Mouse (Mus musculus): ENCODE data around the gene Sft2d1. TPM values are rescaled to one million over a fixed set of nuclear protein-coding genes. Genes with fewer than 3 reads are reported as not detected.
A peak's percentile ranks its signal among the peaks of the same experiment; 100 is the strongest.

The Sft2d1 gene
- polyA plus RNA-seq, 2 experiments = 46.9 to 51.7 TPM

DNA sequence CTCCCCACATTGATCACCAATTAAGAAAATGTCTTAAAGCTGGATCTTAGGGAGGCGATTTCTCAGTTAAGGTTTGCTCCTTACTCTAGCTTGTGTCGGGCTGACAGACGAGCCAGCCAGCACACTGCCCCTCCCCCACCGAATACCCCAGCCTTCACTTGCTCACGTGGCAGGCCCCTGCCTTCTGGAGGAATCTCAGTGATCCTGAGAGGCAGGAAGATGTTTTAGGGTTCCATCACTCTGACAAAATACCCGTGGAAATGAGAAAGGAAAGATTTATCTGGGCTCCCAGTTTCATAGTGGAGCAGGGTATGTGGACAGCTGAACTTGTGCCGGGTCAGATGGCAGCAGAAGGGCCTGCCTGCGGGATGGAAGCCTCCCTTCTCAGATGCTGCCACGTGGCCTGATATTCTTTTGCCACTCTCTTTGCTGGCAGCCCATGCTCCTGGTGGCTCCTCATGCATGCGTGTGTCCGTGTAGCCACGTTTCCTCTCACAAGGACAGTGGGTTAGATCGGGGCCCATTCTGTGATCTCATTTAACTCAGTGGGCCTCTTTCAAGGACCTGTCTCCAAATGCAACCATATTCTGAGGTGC is 59.8 kb downstream of the Sft2d1 start:
- Histone ChIP-seq H3K4me3 (ENCODE audit: insufficient read depth in 1 of 2, low read depth in 2 of 2, low read length in 2 of 2) (no peak overlapping the region), H3K4me1 (replicated peaks; ENCODE audit: control insufficient read depth in 2 of 2, insufficient read depth in 2 of 2, low read length in 1 of 2) (peaks cover 0 to 4% of the 10 kb centered on the region in 2 experiments; a peak in 1 of 4 replicates), H3K4me2 (ENCODE audit: low read depth) (no peak overlapping the region), H3K27ac (no peak overlapping the region), H3K9me3 (ENCODE audit: control insufficient read depth, low read length) (no peaks in the 10 kb centered on the region), H3K9ac (replicated peaks) (no peak overlapping the region), H3K36me3 (replicated peaks; ENCODE audit: control insufficient read depth, insufficient read depth, low read depth) (no peaks in the 10 kb centered on the region), H3K27me3 (ENCODE audit: control insufficient read depth, insufficient read depth, low read length) (no peaks in the 10 kb centered on the region)
- ATAC-seq (ENCODE audit: insufficient read depth) (no peak), DNase-seq (ENCODE audit: low read depth in 3 of 3, low spot score in 3 of 3) (no peak)
- TF ChIP-seq CTCF (IDR thresholded peaks at IDR 0.05; ENCODE audit: low read depth) (no peak), EP300 (IDR thresholded peaks at IDR 0.05; ENCODE audit: low read depth) (no peak)
- WGBS (ENCODE audit: insufficient replicate concordance) = 34% methylated on average over 13 of the region's 13 CpGs

DNA sequence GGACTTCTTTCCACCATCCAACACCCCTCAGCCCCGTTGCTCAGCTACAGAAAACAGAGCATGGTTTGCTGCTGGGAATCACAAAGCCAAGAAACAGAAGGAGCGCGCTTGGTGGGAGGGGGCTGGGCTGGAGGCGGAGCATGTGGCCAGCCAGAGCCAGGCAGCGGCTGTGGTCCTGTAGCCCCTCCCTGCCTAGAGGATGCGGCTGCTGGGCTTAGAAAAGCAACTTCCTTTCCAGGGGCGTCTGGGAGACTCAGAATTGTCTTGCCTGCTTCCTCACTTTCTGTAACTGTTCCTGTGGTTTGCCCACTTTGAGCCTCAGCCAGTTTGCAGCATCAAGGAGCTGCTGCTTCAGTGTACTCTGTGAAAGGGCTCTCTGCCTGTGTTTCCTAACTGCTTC is 60.9 kb downstream of the Sft2d1 start:
- DNase-seq (ENCODE audit: low read depth in 3 of 3, low spot score in 3 of 3) (peak; percentile 14 to 22 (median 18)), ATAC-seq (ENCODE audit: insufficient read depth) (peak; percentile 55; the same call in 1 of the 2 replicates)
- H3K4me1 ChIP-seq (replicated peaks; ENCODE audit: control insufficient read depth in 2 of 2, insufficient read depth in 2 of 2, low read length in 1 of 2) = peaks cover 0 to 4% of the 10 kb centered on the region in 2 experiments; a peak in 1 of 4 replicates
- WGBS (ENCODE audit: insufficient replicate concordance) = 2% methylated on average over 7 of the region's 7 CpGs
- H3K9me3 ChIP-seq (ENCODE audit: control insufficient read depth, low read length) = no peaks in the 10 kb centered on the region
- no peaks in the 10 kb centered on the region for H3K36me3 ChIP-seq (replicated peaks; ENCODE audit: control insufficient read depth, insufficient read depth, low read depth)
- H3K4me2 ChIP-seq (ENCODE audit: low read depth) = peak overlapping the region; percentile 50
- no peaks in the 10 kb centered on the region for H3K27me3 ChIP-seq (ENCODE audit: control insufficient read depth, insufficient read depth, low read length)
- peak overlapping the region; percentile 3 to 38; a peak in 2 of 4 replicates for H3K4me3 ChIP-seq (ENCODE audit: insufficient read depth in 1 of 2, low read depth in 2 of 2, low read length in 2 of 2)
- TF ChIP-seq EP300 (IDR thresholded peaks at IDR 0.05; ENCODE audit: low read depth) (no peak), CTCF (IDR thresholded peaks at IDR 0.05; ENCODE audit: low read depth) (no peak)
- no peak overlapping the region for H3K9ac ChIP-seq (replicated peaks)
- H3K27ac ChIP-seq = no peak overlapping the region

DNA sequence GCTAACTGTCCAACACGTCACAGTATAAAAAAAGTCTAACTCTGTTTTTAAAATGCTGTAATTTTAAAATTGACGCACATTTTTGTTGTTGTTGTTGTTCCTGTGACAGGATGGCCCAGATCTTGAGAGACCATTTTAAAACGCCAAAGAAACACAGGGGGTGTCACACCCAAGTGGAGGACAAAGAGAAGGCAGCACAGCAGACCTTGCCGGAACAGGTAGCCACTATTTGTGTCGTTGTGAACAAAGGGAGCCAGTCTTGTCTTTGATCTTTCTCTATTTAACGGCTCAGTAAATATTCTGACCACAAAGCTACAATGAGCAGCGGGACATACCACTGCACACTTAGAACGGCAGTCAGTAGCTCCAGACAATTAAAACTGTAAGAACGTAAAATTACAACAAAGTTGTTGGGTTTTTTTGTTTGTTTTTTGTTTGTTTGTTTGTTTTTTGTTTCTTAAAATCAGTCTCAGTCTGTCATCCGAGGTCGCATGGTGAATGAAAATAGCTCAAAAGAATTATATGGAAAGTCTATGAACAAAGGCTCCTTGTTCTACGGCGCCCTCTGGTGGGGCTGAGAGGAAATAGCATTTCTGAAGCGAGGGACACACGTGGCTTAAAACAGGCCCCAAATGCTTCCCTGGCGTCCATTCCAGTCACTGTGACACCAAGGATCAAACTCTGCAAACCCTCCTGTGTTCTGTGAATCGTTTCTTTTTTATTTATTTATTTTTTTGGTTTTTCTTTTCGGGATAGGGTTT is 61.6 kb downstream of the Sft2d1 start:
- Histone ChIP-seq H3K4me1 (replicated peaks; ENCODE audit: control insufficient read depth in 2 of 2, insufficient read depth in 2 of 2, low read length in 1 of 2) (peaks cover 0 to 4% of the 10 kb centered on the region in 2 experiments; a peak in 1 of 4 replicates), H3K36me3 (replicated peaks; ENCODE audit: control insufficient read depth, insufficient read depth, low read depth) (no peaks in the 10 kb centered on the region), H3K27ac (no peak overlapping the region), H3K27me3 (ENCODE audit: control insufficient read depth, insufficient read depth, low read length) (no peaks in the 10 kb centered on the region), H3K4me3 (ENCODE audit: insufficient read depth in 1 of 2, low read depth in 2 of 2, low read length in 2 of 2) (peak overlapping the region; percentile 3 to 38; a peak in 3 of 4 replicates), H3K9ac (replicated peaks) (no peak overlapping the region), H3K4me2 (ENCODE audit: low read depth) (peak overlapping the region; percentile 50), H3K9me3 (ENCODE audit: control insufficient read depth, low read length) (no peaks in the 10 kb centered on the region)
- ATAC-seq (ENCODE audit: insufficient read depth) = peak; percentile 43; the same call in 1 of the 2 replicates
- TF ChIP-seq EP300 (IDR thresholded peaks at IDR 0.05; ENCODE audit: low read depth) (no peak), CTCF (IDR thresholded peaks at IDR 0.05; ENCODE audit: low read depth) (peak; percentile 87)
- WGBS (ENCODE audit: insufficient replicate concordance) = 1% methylated on average over 18 of the region's 18 CpGs
- peak; percentile 41 to 54 (median 45) for DNase-seq (ENCODE audit: low read depth in 3 of 3, low spot score in 3 of 3)

Other genes with a start within 250 kb of the Sft2d1 start
- 0.08 TPM in 1 of 2 replicates, not detected in the other for gene Gm49673, start 163.3 kb upstream of the Sft2d1 start, polyA plus RNA-seq (2012; rRNA removed)
- not detected in 2 replicates for gene Gm49673, start 163.3 kb upstream of the Sft2d1 start, polyA plus RNA-seq (2014; fragmentation: Nextera tagmentation; extraction: Ambion mirVana)
- gene Rnaset2a, start 163.0 kb upstream of the Sft2d1 start, polyA plus RNA-seq (2012; rRNA removed) = 9.8 and 13.5 TPM in 2 replicates
- gene Rnaset2a, start 163.0 kb upstream of the Sft2d1 start, polyA plus RNA-seq (2014; fragmentation: Nextera tagmentation; extraction: Ambion mirVana) = 14.9 and 16.2 TPM in 2 replicates
- 2.8 and 5.6 TPM in 2 replicates for gene Fgfr1op, start 145.6 kb upstream of the Sft2d1 start, polyA plus RNA-seq (2012; rRNA removed)
- gene Fgfr1op, start 145.6 kb upstream of the Sft2d1 start, polyA plus RNA-seq (2014; fragmentation: Nextera tagmentation; extraction: Ambion mirVana) = 10.5 and 11.8 TPM in 2 replicates
- gene Ccr6, start 75.1 kb upstream of the Sft2d1 start, polyA plus RNA-seq (2012; rRNA removed) = 0.04 TPM in 1 of 2 replicates, not detected in the other
- gene Ccr6, start 75.1 kb upstream of the Sft2d1 start, polyA plus RNA-seq (2014; fragmentation: Nextera tagmentation; extraction: Ambion mirVana) = not detected in 2 replicates
- gene Mpc1, start 28.2 kb upstream of the Sft2d1 start, polyA plus RNA-seq (2012; rRNA removed) = 45.9 and 50.5 TPM in 2 replicates
- gene Mpc1, start 28.2 kb upstream of the Sft2d1 start, polyA plus RNA-seq (2014; fragmentation: Nextera tagmentation; extraction: Ambion mirVana) = 150 and 151 TPM in 2 replicates
- 0.03 and 0.06 TPM in 2 replicates for gene Prr18, start 26.4 kb downstream of the Sft2d1 start, polyA plus RNA-seq (2012; rRNA removed)
- gene Prr18, start 26.4 kb downstream of the Sft2d1 start, polyA plus RNA-seq (2014; fragmentation: Nextera tagmentation; extraction: Ambion mirVana) = not detected in 2 replicates
- gene T2, start 44.9 kb downstream of the Sft2d1 start, polyA plus RNA-seq (2012; rRNA removed) = 0.04 and 0.09 TPM in 2 replicates
- gene T2, start 44.9 kb downstream of the Sft2d1 start, polyA plus RNA-seq (2014; fragmentation: Nextera tagmentation; extraction: Ambion mirVana) = not detected in 2 replicates
- 0.03 TPM in 1 of 2 replicates, not detected in the other for gene T, start 123.3 kb downstream of the Sft2d1 start, polyA plus RNA-seq (2012; rRNA removed)
- gene T, start 123.3 kb downstream of the Sft2d1 start, polyA plus RNA-seq (2014; fragmentation: Nextera tagmentation; extraction: Ambion mirVana) = not detected in 2 replicates
- gene Pde10a, start 214.3 kb downstream of the Sft2d1 start, polyA plus RNA-seq (2012; rRNA removed) = 0.52 and 0.60 TPM in 2 replicates
- gene Pde10a, start 214.3 kb downstream of the Sft2d1 start, polyA plus RNA-seq (2014; fragmentation: Nextera tagmentation; extraction: Ambion mirVana) = 0.34 and 0.52 TPM in 2 replicates